Mouse (Mus musculus) brown adipose tissue, adult 24 weeks (tissue): Measurements from ENCODE around the gene Shisa8. TPM values are rescaled to one million over a fixed set of nuclear protein-coding genes. Genes with fewer than 3 reads are reported as not detected.

Experiments
- H3K27ac ChIP-seq: fragments of 200-500 bp; replicated peaks from 2 replicates; pipeline ENCODE4 v1.5.1; 2012; ENCODE audit warnings: low read depth, mild to moderate bottlenecking, low read length
- H3K4me1 ChIP-seq: fragments of 200-500 bp; 2 replicates; pipeline ENCODE4 v1.6.1; 2012; ENCODE audit warnings: low read length, mixed read lengths; ENCODE audit not compliant: control insufficient read depth, insufficient read depth, insufficient read length
- H3K4me3 ChIP-seq: fragments of 200-500 bp; 2 replicates; pipeline ENCODE4 v1.5.1; 2012; ENCODE audit warnings: low read depth, mild to moderate bottlenecking, low read length, moderate library complexity; ENCODE audit not compliant: insufficient read depth
- polyA plus RNA-seq: library from polyadenylated mRNA; stranded (reverse); fragments of >200 nt; gene quantifications from 2 replicates; pipeline ENCODE4 v1.2.4, GENCODE M21; 2012; ENCODE audit not compliant: missing spikeins, insufficient read depth, insufficient read length

Shisa8 gene
- polyA plus RNA-seq, 1 experiment = not detected

DNA sequence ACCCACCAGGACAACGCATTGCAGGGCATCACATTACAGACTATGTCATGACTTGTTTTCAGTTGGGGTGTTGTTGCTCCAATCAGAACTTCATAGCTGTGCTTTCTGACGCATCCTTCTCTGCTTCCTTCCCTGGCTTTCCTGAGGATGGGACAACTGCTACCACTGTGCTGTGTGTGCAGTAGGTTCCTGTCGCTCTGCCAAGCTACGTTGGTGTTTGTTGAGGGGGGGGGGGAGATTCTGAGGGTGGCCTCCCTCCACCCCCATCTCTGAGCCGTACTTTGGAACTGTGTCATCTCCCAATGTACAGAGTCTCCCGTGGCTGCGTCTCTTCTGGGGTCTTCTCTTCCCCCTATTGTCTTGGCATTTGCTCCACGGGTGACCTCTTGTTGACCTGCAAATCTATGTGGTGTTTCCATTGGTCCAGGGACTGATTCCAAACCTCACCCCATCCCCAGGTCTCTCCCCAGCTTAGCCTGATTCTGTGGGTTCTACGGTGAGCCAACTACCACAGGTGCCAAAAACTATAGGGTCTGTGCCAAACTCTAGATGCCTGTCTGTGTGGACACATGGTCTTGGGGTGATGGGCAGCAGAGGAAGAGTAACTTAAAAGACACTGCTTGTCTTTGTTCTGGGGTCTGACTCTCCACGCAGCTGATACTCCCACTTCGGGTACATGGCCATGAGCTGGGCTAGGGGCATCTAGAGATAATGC is 2.9 kb upstream of the Shisa8 start:
- no peak overlapping the region for H3K4me3 ChIP-seq
- H3K27ac ChIP-seq = no peak overlapping the region
- H3K4me1 ChIP-seq = no peaks in the 10 kb centered on the region

DNA sequence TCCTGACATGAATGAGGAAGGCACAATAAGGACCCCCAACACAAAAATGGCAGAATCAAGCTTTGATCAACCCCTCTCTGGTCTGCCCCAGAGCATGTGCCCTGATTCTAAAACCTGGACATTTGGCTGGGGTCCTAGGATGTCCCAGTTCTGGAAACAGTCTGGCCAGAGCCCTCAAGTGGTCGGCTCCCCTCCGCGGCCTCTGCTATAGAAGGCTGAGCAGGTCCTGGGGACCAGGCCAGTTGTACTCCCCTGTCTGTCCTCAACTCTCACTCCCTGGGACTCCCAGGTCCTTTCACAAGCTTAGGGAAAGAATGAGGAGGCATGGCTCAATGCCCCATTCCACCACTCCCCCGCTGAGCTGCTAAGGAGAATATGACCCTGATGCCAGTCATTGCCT is 607 bp upstream of the Shisa8 start:
- Histone ChIP-seq H3K4me1 (no peaks in the 10 kb centered on the region), H3K27ac (no peak overlapping the region), H3K4me3 (no peak overlapping the region)

DNA sequence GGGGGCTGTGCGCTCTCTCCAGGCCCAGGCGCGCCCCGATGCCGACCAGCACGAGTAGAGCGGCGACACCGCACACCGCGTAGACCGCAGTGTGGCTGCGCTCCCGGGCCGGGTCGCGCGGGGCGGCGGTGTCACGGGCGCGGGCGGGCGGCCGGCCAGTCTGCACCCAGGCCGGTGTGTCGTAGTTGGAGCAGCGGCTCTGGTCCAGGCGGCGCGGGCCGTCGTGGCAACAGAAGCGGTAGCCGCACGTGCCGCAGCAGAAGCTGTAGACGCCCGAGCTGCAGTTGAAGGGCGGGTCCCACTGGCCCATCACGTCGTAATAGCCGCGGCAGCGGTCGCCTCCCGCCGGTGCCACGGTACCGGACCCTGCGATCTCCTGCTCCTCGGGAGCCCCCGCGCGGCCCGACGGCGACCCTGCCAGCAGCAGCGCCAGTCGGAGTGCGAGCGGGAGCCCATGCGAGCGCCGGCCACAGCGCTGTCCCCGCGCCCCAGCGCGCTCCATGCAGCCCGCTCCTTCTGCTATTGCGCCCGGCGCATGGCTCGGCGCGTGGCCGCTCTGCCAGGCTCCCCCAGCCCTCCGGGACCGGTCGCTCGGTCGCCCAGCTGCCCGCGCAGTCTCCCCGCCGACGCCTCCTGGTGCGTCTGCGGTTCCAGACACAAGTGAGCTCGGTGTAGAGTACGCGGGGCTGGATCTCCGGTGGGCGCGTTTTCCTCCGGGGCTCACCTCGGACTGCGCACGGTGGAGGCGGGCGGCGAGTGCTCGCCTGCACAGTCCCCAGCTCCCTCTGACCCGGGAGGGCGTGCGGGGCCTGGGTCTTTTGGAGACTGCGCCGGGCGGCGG is 484 bp downstream of the Shisa8 start:
- H3K4me3 ChIP-seq = peak overlapping the region; percentile 48
- no peaks in the 10 kb centered on the region for H3K4me1 ChIP-seq
- H3K27ac ChIP-seq = no peak overlapping the region

DNA sequence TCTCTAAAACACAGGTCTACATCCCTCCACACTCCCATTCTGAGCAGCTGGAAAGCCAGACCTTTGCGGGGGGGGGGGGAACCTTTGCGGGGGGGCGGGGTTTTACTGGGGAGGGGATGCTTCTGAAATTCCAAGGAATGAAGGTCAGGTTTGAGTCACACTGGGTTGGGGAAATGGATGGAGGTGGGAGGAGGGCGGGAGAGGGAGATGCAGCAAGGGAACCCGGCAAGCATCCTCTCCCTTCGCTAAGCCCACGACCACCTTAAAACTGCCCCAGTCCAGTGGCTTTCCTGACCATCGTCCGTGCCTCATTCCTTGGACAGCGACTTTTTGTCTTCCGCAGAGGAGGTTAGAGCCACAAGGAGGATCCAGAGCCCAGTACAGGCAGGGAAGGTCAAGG is 1.3 kb downstream of the Shisa8 start:
- no peak overlapping the region for H3K27ac ChIP-seq
- H3K4me1 ChIP-seq = no peaks in the 10 kb centered on the region
- H3K4me3 ChIP-seq = 0 out of 2 replicates have a peak overlapping the region, but pooled peaks have one; percentile 10

DNA sequence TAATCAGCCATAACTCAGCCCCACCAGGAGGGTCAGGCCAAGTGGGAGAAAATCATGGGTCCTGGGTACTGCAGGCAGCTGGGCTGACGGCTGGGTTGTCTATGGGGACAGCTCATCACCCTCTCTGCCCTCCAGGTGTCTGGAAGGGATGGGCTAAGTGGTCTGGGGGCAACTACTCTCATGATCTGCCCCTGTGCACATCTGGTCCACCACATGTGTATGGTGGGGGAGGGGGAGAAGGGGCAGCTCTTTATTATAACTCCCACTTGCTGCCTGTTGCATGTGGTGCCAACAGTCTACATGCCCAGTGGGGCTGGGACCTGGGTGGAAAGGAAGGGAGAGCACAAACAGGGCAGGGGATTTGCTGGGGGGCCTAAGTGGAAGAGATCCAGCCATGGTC is 1.8 kb downstream of the Shisa8 start:
- Histone ChIP-seq H3K4me3 (no peak overlapping the region), H3K27ac (no peak overlapping the region), H3K4me1 (no peaks in the 10 kb centered on the region)

DNA sequence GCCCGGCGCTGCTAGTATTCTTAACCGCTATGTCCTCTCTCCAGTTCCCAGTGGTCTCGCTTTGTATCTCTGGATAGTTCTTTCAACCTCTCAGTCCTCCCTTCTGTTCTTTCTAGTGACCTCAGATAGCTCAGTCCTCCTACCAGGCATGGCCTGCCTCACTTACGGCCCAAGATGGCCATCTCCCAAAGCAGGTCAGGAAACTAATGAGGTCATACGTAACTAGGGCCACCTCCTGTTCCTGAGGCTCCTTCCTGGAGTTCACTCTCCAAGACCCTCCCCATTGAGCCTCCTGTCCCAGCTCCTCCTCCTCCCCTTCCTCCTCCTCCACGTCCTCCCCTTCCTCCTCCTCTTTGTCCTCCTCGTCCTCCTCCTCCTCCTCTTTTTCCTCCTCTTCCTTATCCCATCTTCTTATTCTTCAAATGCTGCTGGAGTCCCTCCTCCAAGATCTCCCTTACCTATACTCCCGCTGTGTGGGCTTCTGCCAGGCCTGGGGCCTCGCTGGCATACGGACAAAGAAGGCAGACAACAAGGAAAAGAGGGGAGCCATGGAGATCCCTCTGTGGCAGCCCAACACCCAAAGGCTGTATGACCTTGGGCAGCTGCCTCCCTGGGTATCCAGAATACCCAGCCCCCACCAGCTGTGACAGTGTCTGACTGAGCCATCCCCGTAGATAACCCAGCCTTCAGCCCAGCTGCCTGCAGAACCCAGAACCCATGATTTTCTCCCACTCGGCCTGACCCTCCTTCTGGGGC is 3.1 kb downstream of the Shisa8 start:
- Histone ChIP-seq H3K4me1 (no peaks in the 10 kb centered on the region), H3K27ac (no peak overlapping the region), H3K4me3 (no peak overlapping the region)

DNA sequence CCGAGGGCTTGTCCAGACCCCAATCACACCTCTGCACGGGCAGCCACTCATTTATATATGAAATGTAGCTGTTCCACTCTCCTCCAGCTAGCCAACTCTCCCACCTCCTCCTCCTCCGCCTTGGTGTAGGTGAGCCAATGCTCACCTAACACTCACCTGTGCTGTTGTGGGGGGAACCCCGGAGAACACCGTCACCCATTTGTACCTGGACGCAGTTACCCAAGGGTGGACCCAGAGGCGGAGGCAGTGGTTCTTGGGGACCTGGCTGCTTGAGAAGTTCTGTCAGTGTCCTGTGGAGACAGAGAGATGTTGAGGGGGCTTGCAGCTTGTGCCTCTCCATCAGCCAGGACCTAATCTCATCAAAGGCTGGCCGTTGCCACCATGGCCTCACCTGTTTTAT is 4.3 kb downstream of the Shisa8 start:
- no peak overlapping the region for H3K27ac ChIP-seq
- no peaks in the 10 kb centered on the region for H3K4me1 ChIP-seq
- H3K4me3 ChIP-seq = no peak overlapping the region

DNA sequence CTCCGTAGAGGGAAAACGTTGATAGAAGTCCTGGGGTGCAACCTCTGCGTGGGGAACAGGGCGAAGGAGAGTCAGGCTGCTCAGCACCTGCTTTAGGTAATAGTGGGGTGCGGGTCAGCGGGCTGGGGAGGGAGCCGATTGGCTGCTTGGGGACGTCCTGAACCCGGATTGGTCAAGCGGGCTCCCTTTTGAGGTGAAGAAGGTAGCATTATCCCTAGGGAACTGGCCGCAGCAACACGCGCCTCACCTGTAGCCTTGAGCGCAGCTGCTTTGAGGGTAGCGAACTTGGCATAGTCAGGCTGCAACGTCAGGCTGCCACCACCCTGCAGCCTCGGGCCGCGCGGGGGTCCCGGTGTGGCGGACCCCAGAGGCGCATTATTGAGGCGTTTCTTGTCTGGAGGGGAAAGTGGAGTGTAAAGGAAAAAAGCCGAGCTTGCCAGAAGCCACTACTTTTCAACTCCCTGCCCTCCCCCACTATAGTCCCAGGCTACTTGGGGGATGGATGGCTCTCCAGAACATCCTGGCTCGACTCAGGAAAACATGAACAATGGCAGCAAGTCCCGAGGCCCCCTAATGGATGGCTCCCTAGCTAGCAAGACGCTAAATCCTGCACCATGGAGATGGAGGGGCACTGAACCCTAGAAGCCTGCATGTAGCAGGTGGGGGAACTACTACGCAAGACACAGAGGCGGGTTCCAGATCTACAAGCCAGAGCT is 5.0 kb downstream of the Shisa8 start:
- Histone ChIP-seq H3K4me1 (no peaks in the 10 kb centered on the region), H3K4me3 (no peak overlapping the region), H3K27ac (no peak overlapping the region)

DNA sequence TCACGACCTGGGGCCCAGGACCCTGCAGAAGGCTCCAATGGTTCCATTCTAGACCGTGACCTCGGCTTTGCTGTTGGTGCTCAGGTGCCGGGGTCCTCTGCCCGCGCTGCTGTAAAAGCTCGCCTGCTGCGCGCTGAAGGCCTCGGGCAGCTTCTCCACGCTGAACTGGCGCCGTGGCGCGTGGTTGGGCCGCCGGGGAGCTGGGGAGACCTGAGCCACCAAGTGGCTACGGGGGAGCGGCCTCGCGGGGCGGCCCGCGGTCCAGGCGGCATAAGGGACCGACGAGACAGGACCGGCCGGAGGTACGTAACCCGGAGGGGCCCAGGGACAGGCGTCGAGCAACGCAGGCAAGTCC is 5.5 kb downstream of the Shisa8 start:
- Histone ChIP-seq H3K4me1 (no peaks in the 10 kb centered on the region), H3K27ac (no peak overlapping the region), H3K4me3 (no peak overlapping the region)

DNA sequence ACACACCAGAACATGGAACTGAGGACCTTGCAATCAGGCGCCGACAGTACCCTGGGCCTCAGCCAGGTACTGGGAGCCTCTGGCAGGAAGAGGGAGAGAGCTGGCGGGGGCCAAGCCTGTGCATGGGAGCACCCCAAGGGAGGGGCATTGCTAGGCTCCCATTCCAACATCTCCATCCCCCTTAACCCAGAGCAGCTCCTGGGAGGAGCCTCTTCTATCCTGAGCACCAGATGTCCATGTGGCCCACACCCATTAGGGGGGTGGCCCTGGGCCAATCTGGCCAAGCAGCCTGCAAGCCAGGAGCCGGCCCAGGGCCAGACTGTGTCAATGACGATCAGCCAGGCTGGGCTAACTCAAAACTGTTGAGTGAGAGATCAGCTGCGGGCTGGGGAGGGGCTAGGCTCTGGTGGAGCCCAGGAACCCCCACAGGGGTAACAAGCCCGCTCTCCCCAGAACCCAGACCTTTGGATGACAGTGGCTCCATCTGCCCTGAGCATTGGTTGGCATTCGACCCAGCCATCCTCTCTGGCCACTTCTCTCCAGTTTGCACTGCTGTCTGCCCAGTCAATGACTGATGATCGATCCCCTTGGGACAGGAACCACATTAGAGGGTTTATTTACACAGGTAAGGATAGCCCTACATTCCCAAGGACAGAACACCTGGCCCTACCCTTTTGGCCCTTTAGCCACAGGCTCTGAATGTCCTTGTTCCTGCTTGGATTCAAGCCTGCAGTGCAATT is 6.1 kb downstream of the Shisa8 start:
- H3K4me3 ChIP-seq = no peak overlapping the region
- no peak overlapping the region for H3K27ac ChIP-seq
- H3K4me1 ChIP-seq = no peaks in the 10 kb centered on the region

DNA sequence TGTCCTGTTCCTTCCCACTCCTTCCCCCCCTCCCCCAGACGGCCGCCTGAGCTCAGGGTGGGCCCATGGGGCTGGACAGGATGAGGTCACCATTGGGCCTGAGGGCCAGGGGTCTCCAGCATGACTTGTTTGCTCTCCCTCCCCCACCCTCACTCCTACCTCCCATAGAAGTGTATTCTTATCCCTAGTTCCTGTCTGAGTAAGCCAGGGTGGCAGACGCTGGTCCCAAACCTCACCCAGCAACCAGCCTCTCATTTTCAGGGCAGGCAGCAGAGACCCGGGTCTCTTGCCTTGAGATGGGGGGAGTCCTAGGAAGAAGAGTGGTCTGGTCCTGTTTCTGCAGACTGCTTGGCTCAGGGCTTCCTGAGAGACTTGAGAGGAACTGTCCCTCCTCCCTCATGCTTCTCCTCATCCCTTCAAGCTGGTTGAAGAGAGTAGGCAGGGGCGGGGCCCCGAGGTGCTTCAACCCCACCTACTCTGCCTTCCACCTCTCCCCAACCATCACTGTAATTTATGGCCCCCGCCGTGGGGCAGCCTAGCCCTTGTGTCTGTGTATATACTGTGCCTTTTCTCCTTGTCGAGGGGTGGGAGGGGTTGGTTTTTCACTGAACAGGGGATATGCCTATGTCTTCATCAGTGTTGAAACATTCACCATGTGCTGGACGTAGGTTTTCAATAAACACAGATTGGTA is 7.8 kb downstream of the Shisa8 start:
- no peak overlapping the region for H3K4me3 ChIP-seq
- H3K27ac ChIP-seq = no peak overlapping the region
- no peaks in the 10 kb centered on the region for H3K4me1 ChIP-seq

DNA sequence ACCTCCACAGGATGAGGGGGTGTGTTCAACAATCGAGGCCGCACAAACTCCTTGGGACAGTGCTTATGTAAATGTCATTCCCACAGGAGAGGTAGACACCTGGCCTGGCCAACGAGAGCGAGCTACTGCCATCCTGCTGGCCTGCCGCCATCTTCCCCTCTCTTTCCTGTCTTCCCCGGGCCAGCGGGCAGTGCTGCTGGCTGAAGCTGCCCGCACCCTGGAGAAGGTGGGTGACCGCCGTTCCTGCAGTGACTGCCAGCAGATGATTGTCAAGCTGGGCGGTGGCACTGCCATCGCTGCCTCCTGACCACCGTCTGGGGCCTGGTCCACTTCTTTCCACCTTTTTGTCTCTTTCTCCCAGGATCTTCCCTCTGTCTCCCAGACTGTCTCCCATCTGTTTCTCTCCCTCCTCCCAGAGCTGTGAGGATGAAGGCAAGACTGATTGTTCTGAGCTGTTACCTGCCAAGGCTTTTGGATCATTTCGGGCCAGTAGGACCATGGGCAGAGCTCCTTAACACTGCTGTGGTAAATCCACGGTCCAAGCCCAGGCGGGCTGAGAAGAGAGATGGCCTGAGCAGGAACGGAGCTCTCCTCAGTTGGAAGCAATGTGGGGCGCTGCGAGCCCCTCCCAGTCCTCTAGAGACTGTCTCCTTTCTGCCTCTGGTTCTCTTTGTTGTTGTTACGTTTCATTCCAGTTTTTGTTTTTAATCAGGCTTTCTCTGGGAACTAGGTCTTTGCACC is 8.8 kb downstream of the Shisa8 start:
- Histone ChIP-seq H3K27ac (no peak overlapping the region), H3K4me3 (no peak overlapping the region), H3K4me1 (no peaks in the 10 kb centered on the region)

DNA sequence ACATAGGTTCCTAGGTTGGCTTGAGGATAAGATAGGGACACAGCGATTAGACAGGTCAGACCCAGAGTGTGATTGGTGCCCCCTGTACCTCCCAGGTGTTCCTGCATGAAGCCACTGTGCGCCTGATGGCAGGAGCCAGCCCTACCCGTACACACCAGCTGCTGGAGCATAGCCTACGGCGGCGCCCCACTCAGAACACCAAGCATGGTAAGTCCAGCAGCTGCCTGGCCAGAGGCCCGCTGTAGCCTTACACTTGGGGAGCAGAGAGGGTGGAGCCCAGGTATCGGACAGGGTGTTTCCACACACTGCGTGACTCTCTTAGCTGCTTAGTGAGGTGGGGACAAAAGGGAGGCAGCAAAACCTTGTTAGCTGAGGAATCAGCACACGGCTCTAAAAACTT is 9.5 kb downstream of the Shisa8 start:
- no peak overlapping the region for H3K4me3 ChIP-seq
- no peak overlapping the region for H3K27ac ChIP-seq
- H3K4me1 ChIP-seq = no peaks in the 10 kb centered on the region
